ENCODE assay signal across 23 mouse cellular contexts in genomic region chr1:152563282-152563681, GRCm38 (mm10).
DNase-seq lines count a peak whose midpoint lies in the region; ATAC-seq and TF ChIP-seq lines count a peak whose summit lies in the region.
"Had no signal": no experiment of that assay in that cellular context is flagged by ENCODE, and none has a peak within 500 bp of the region (broad histone marks: within the 10 kb centered on the region; RNA-seq: fewer than 3 reads in every experiment).

No protein-coding gene starts in this region.

- H3K4me2 ChIP-seq in forebrain, postnatal 0 days (ENCODE audit: low read depth) = no peak overlapping the region
- H3K4me2 ChIP-seq: embryonic facial prominence, embryonic 12.5 days; embryonic facial prominence, embryonic 15.5 days; forebrain, embryonic 12.5 days; forebrain, embryonic 15.5 days; hindbrain, embryonic 12.5 days; hindbrain, embryonic 15.5 days had no signal

- 55% methylated on average over 5 of the region's 5 CpGs for WGBS in forebrain, embryonic 10.5 days
- whole genome bisulfite sequencing in forebrain, postnatal 0 days = 88% methylated on average over 5 of the region's 5 CpGs
- 51% methylated on average over 5 of the region's 5 CpGs for WGBS in limb, embryonic 10.5 days

- no peak for DNase-seq in forebrain, embryonic 10.5 days (ENCODE audit: extremely low spot score, low spot score)
- no peak for DNase-seq in forebrain, postnatal 0 days
- DNase-seq in testis, postnatal 14 days (ENCODE audit: low spot score) = no peak
- DNase-seq in limb, embryonic 10.5 days (ENCODE audit: low spot score) = no peak
- DNase-seq in natural killer cell, adult 2 months (ENCODE audit: low spot score in 2 of 2) = no peak
- no peak for DNase-seq in cerebellum, adult 11-12 months
- DNase-seq: adrenal gland, postnatal 10 days; cerebellum, adult 18-20 months; cerebellum, adult 9-11 months; cerebellum, postnatal 25 days; gastrocnemius, postnatal 10 days; gastrocnemius, postnatal 36 days; kidney, adult 2 months had no signal

- no peak for ATAC-seq in forebrain, postnatal 0 days
- ATAC-seq: forebrain, embryonic 15.5 days; intestine, postnatal 0 days; Patski had no signal

- peaks cover 60% of the 10 kb centered on the region for H3K4me1 ChIP-seq in forebrain, embryonic 10.5 days
- H3K4me1 ChIP-seq in forebrain, postnatal 0 days (ENCODE audit: insufficient read depth) = no peaks in the 10 kb centered on the region
- H3K4me1 ChIP-seq in testis, adult 2 months (ENCODE audit: control insufficient read depth, insufficient read depth, low read length) = no peaks in the 10 kb centered on the region; the same call in 1 of the 2 replicates
- peaks cover 47% of the 10 kb centered on the region for H3K4me1 ChIP-seq in brown adipose tissue, adult 24 weeks (ENCODE audit: control insufficient read depth, insufficient read depth, insufficient read length, low read length)
- H3K4me1 ChIP-seq in limb, embryonic 10.5 days = peaks cover 50% of the 10 kb centered on the region

- no peak overlapping the region for H3K9ac ChIP-seq in forebrain, postnatal 0 days
- H3K9ac ChIP-seq: embryonic facial prominence, embryonic 12.5 days; embryonic facial prominence, embryonic 15.5 days; forebrain, embryonic 12.5 days; forebrain, embryonic 15.5 days; hindbrain, embryonic 12.5 days; hindbrain, embryonic 15.5 days had no signal

- no peaks in the 10 kb centered on the region for H3K9me3 ChIP-seq in forebrain, embryonic 10.5 days
- no peaks in the 10 kb centered on the region for H3K9me3 ChIP-seq in forebrain, postnatal 0 days (ENCODE audit: low read length)
- H3K9me3 ChIP-seq in limb, embryonic 10.5 days (replicated peaks) = no peaks in the 10 kb centered on the region
- H3K9me3 ChIP-seq: embryonic facial prominence, embryonic 12.5 days; embryonic facial prominence, embryonic 15.5 days; forebrain, embryonic 12.5 days; forebrain, embryonic 15.5 days; hindbrain, embryonic 12.5 days; hindbrain, embryonic 15.5 days had no signal

- peak overlapping the region; percentile 66 for H3K27ac ChIP-seq in forebrain, embryonic 10.5 days
- no peak overlapping the region for H3K27ac ChIP-seq in forebrain, postnatal 0 days (ENCODE audit: low read depth, low read length)
- H3K27ac ChIP-seq in testis, adult 2 months (ENCODE audit: control insufficient read depth, insufficient read depth, low read depth, low read length) = peak overlapping the region; percentile 30; the same call in 1 of the 2 replicates
- 0 out of 2 replicates have a peak overlapping the region, but pooled peaks have one; percentile 29 for H3K27ac ChIP-seq in brown adipose tissue, adult 24 weeks (replicated peaks; ENCODE audit: low read depth, low read length)
- 0 out of 2 replicates have a peak overlapping the region, but pooled peaks have one; percentile 36 for H3K27ac ChIP-seq in limb, embryonic 10.5 days
- H3K27ac ChIP-seq: embryonic facial prominence, embryonic 12.5 days; embryonic facial prominence, embryonic 15.5 days; forebrain, embryonic 12.5 days; forebrain, embryonic 15.5 days; hindbrain, embryonic 12.5 days; hindbrain, embryonic 15.5 days had no signal

- H3K36me3 ChIP-seq in forebrain, embryonic 10.5 days (replicated peaks) = no peaks in the 10 kb centered on the region
- no peaks in the 10 kb centered on the region for H3K36me3 ChIP-seq in forebrain, postnatal 0 days (ENCODE audit: insufficient read depth)
- H3K36me3 ChIP-seq in testis, adult 2 months (ENCODE audit: control insufficient read depth, insufficient read depth, low read length) = no peaks in the 10 kb centered on the region
- H3K36me3 ChIP-seq in limb, embryonic 10.5 days = peaks cover 9% of the 10 kb centered on the region
- H3K36me3 ChIP-seq: embryonic facial prominence, embryonic 12.5 days; embryonic facial prominence, embryonic 15.5 days; forebrain, embryonic 12.5 days; forebrain, embryonic 15.5 days; hindbrain, embryonic 12.5 days; hindbrain, embryonic 15.5 days had no signal

- TF ChIP-seq POLR2A in testis, adult 2 months (IDR thresholded peaks at IDR 0.05; ENCODE audit: control insufficient read depth, low read depth, low read length) = no peak

- H3K4me3 ChIP-seq in forebrain, embryonic 10.5 days = no peak overlapping the region
- no peak overlapping the region for H3K4me3 ChIP-seq in forebrain, postnatal 0 days (ENCODE audit: low read depth, low read length)
- H3K4me3 ChIP-seq in testis, adult 2 months (ENCODE audit: control insufficient read depth, low read depth, low read length) = no peak overlapping the region
- no peak overlapping the region for H3K4me3 ChIP-seq in brown adipose tissue, adult 24 weeks (ENCODE audit: insufficient read depth, low read depth, low read length)
- no peak overlapping the region for H3K4me3 ChIP-seq in limb, embryonic 10.5 days
- H3K4me3 ChIP-seq: embryonic facial prominence, embryonic 12.5 days; embryonic facial prominence, embryonic 15.5 days; forebrain, embryonic 12.5 days; forebrain, embryonic 15.5 days; hindbrain, embryonic 12.5 days; hindbrain, embryonic 15.5 days had no signal

- no peak for TF ChIP-seq CTCF in forebrain, postnatal 0 days (IDR thresholded peaks at IDR 0.05; ENCODE audit: low read depth)
- TF ChIP-seq CTCF in testis, adult 2 months (IDR thresholded peaks at IDR 0.05; ENCODE audit: control insufficient read depth, insufficient read depth, insufficient replicate concordance, low read depth, low read length) = no peak

- peaks cover 23% of the 10 kb centered on the region for H3K27me3 ChIP-seq in forebrain, embryonic 10.5 days (ENCODE audit: poor library complexity, severe bottlenecking)
- no peaks in the 10 kb centered on the region for H3K27me3 ChIP-seq in forebrain, postnatal 0 days (ENCODE audit: insufficient read depth, low read length)
- no peaks in the 10 kb centered on the region for H3K27me3 ChIP-seq in testis, adult 2 months (ENCODE audit: control insufficient read depth, insufficient read depth, low read length)
- H3K27me3 ChIP-seq in limb, embryonic 10.5 days (ENCODE audit: low read depth, poor library complexity, severe bottlenecking) = no peaks in the 10 kb centered on the region
- H3K27me3 ChIP-seq: embryonic facial prominence, embryonic 12.5 days; embryonic facial prominence, embryonic 15.5 days; forebrain, embryonic 15.5 days; hindbrain, embryonic 12.5 days; hindbrain, embryonic 15.5 days; Patski had no signal
